Mouse (Mus musculus) adrenal gland, adult 18-20 months (tissue): Measurements from ENCODE around the gene Ttyh2. TPM values are rescaled to one million over a fixed set of nuclear protein-coding genes. Genes with fewer than 3 reads are reported as not detected.

Source experiments
- DNase-seq, 2 experiments: peaks; one replicate each; pipeline ENCODE4 v3.0.0; 2021 to 2022; ENCODE audit warnings: low spot score in 2 of 2
- total RNA-seq, 2 experiments: library from RNA; stranded (reverse); gene quantifications; 1 replicate in 1 of 2; 2 replicates in 1 of 2; pipeline ENCODE4 v1.2.3; 2021

Ttyh2 gene
- total RNA-seq, 2 experiments from 2014 or later: 46.0 to 94.2 TPM

DNA sequence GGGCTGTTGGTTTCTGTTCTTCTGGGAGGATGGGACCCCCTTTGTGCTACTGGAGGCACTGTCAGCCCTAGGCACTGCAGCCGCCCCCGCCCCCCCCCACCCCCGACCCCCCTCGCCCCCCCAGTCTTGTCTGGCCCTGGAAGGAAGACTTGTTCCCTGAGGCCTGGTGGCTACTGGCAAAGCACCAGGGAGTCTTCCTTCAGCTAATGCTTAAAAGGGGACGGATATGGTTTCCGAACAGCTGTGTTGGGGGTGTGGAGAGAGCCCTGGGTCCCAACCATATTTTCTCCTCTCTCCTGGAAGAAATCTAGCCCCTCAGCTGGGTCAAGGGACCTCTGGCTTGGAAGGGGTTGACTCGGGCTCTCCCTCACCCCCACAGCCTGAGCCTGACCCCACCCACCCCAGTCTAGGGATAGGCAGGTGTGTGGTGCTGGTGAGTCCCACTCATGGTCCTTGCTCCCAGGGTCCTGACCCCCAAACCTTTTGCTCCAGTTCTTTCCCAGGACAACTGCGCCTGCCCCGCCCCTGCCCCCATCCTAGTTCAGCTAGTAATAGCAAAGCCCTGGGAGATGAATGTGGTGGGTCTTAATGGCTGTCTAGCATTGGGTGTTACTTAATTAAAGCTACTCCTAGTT, 1.8 kb downstream of the Ttyh2 start:
- no peak for DNase-seq

DNA sequence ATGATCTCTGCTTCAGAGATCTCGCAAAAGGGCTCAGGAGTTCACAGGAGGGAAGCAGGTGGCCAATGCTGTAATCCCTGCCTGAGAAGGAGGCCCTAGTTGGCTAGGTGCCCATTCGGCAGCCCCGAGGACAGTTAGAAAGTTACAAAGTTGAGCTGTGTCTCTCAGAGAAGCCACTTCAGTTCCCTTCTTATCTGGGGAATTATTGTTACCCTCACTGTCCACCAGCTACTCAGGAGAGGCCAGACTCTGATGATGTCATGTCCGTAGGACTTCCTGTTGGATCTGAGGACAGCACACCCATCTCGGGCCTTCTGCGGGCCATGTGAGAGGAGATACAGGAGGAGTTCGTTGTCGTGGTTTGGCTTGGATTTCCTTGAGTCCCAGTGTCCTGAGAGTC, 4.4 kb downstream of the Ttyh2 start:
- no peak for DNase-seq

- DNase-seq: peak in 1 of 2 experiments; percentile 64
Observed at GRCm38 (mm10) chr11:114680291-114680690, 5.1 kb downstream of the Ttyh2 start.

GRCm38 (mm10) chr11:114681054-114681453, 5.8 kb downstream of the Ttyh2 start:
- DNase-seq: no peak

- DNase-seq: no peak
Observed at GRCm38 (mm10) chr11:114682321-114682900, 7.2 kb downstream of the Ttyh2 start.

DNA sequence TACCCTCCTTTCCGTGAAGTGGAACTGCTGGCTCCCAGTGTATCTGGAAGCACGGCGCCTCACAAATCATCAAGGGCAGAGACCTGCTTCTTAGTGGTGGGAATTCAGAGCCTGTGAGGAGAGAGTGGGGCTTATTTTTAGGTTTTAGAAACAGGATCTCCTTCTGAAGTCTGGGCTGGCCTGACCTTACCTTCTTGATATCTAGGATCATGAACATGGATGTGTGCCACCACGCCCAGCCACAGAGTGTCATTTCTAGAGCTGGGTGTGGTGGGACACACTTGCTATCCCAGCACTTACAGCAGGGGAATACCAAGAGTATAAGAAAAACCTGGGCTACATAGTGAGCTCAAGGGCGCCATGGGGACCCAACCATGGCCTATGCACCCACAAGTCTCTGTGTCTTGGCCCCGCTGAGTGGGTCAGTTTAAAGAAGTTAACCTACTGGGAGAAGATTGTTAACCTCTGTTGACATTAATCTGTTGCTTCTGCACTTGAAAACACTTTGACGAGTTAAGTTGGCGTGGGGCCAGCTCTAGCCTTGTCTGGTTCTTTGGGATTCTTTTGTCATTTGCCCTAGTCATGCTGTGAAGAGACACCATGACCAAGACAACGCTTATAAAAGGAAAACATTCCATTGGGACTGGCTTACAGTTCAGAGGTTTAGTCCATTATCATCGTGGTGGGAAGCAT, 7.9 kb downstream of the Ttyh2 start:
- no peak for DNase-seq

DNA sequence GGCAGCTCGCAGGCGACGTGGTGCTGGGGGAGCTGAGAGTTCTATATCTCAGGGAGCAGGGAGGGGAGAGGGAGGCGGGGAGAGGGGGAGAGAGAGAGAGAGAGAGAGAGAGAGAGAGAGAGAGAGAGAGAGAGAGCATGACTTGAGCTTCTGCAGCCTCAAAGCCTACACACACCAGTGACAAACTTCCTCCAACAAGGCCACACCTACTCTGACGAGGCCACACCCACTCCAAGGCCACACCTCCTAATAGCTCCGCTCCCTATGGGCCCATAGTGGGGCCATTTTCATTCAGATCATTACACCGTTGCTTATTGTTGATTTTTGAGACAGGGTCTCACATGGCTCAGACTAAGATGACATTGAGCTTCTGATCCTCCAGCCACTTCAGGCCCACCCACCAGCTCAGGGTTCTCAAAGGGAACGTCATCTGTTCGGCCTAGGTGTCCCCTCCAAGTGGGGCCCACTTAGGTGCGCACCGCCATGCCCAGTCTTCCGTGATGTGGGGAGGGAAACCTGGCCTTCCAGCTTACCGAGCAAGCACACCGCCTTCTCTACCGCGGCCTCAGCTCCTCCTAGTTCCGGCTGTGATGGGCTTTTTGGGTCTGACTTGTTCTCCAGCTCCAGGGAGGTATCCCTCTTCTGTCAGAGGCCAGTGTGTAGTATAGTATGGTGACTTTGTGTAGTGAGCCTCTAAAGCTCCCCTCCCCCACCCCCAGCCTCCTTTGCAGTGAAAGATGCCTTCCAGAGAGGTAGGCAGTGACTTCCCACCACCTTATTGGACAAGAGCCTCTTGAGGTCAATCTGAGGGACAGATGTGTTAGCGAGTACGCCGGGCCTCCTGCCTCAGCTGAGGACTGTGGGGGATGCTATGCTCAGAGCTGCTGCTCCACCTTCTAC, 8.7 kb downstream of the Ttyh2 start:
- no peak for DNase-seq

DNA sequence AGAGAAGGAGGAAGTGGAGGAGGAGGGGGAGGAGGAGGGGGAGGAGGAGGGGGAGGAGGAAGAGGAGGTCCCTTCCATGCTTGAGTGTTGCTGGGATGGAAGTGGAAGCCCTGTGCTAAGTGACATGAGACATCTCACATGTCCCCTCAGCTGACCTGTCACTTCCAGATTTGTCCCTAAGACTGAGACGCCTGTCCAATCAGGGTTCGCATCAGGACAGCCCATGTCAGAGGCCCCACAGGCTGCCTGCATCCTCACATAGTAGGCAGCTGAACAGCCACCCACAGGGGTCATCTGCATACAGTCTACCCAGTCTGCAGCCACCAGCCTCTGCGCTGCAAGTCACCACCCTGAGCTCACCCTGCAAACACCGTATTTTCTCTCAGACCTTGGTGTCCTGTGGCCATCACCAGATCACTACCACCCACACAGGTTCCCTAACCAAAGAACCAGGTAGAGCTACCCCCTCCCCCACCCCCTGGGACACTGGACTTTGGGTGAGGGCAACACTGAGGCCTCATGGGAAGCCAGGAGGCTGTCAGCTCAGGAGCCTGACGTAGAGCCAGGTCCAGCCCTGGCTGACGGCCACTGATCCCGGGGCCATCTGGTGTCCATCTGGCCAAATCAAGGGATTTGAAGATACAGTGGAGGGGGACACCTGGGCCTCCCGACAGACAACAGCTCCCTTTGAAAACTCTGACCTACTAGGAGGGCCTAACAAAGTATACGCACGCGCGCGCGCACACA, 9.6 kb downstream of the Ttyh2 start:
- DNase-seq: no peak

DNA sequence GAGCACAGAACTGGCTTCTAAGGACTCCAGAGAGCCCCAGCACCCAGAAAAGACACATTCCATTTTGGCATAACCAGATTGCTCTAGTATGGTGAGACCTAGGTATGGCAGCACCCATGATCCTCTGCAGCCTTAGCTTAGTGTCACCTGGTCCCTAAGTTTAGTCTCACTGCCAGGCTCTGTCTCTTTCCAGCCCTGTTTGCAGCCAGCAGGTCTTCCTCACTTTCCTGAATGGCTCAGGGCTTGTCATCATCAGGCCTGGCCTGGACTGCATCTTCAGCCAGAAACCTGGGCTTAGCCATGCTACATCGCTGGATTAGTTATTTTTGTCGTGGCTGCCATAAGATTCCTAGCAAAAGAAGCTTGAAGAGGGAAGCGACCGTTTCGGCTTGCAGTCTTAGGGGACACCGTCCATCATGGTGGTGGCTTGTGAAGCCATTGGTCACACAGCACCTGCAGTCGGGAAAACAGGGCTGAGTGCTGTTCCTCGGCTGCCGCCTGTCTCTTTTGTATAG, 10.4 kb downstream of the Ttyh2 start:
- no peak for DNase-seq

GRCm38 (mm10) chr11:114686221-114686959, 11.2 kb downstream of the Ttyh2 start:
- no peak for DNase-seq

DNA sequence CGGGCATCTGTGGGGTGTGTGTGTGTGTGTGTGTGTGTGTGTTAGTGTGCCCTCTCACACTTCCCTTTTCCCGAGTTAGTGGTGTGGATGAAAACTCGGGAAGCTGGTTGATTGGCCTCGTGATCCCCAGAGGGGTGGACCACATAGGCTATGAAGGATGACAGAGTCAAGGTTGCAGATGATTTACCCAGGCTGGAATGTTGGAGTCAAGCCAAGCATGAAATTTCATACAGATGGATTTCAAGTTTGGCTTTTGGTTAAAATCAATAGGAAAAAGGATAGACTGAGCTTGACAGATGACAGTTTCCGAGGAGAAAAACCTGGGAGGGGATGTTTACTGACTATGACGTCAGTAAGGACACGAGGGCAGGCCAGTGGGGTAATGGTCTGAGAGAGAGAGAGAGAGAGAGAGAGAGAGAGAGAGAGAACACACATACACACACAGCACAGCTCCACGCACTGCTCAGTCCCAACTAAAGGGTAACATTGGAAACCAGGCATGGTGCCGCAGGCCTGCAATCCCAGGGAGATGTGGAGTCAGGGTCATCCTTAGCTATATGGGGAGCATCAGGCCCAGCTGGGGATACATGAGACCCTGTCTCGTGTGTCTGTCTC, 12.4 kb downstream of the Ttyh2 start:
- DNase-seq: no peak

GRCm38 (mm10) chr11:114688729-114689128, 13.5 kb downstream of the Ttyh2 start:
- DNase-seq: no peak

GRCm38 (mm10) chr11:114690192-114690591, 15.0 kb downstream of the Ttyh2 start:
- DNase-seq: no peak

GRCm38 (mm10) chr11:114691454-114692182, 16.4 kb downstream of the Ttyh2 start:
- DNase-seq: no peak

DNA sequence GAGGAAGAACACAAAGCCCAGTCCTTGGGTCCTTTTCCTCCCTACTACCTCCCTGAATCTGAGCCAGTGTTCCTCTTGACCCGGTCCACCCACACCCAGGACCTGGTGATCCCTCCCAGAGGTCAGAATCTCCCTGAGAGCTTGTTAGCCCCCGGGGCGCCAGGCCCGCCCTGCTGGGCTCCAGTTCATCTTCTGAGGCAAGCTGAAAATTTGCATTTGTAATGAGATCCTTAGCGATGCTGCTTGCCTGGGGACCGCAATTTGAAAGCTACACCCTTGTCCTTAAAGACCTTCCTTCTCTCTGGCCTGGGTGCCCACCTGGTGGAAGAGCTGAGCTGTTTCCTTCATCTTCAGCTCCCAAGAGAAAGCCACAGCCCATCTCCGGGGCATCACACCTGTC, 17.4 kb downstream of the Ttyh2 start:
- DNase-seq: no peak

DNA sequence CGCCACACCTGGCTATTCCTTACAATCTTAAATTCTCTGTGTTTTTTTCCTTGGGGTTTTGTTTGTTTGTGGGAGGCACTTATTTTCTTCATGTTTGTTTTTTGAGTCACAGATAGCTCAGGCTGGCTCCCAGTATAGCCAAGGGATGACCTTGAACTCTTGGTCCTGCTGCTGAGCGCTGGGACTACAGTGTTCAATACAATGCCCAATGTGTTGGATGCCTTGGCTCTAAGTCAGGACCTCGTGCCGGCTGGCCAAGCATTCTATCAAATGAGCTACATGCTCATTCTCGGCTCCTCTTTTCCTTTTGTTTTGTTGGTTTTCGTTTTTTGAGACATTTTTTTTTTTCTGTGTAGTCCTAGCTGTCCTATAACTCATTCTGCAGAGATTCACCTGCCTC, 18.2 kb downstream of the Ttyh2 start:
- DNase-seq: no peak

GRCm38 (mm10) chr11:114694451-114694850, 19.2 kb downstream of the Ttyh2 start:
- no peak for DNase-seq

GRCm38 (mm10) chr11:114698496-114698895, 23.3 kb downstream of the Ttyh2 start:
- DNase-seq: no peak

GRCm38 (mm10) chr11:114699511-114699910, 24.3 kb downstream of the Ttyh2 start:
- no peak for DNase-seq
